Mouse (Mus musculus): Measurements from ENCODE around the gene St6gal1.

The St6gal1 gene

DNA sequence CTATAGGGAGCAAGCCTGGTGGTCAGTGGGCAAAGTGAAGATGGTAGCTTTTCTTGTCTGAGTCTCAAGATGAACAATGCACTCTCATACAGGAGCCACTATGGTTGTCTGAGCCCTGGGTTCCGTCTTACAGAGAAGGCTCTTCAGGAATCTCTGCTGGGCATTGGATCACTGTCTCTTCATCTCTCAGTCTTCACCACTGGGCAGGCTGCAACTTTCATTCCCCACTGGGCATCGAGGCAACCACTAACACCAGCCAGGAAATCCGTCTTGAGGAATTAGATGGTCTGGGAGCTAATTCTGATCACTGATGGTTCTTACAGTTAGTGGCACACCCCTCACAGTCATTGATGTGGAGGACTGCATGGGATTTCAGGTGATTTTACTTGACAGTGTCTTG is 73.9 kb downstream of the St6gal1 start:
- no peak for DNase-seq (ENCODE audit: low spot score in 2 of 2)

DNA sequence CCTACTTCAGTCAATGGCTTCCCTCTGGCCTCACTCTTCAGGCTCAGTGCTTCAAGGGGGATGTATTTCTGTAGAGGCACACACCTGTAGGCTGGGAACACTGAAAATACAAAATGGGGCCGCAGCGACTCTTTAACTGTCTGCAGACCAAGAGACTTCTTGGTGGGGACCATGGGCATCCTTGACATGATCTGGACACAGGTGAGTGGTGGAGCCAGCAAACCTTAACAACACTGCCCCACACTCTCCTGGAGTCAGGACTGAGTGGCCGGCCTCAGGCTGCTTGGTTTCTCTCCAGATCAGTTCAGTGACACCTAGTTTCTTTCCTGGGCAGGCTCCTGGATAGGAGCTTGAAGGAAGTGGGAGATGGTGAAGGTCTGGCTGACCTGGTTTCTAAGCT is 74.4 kb downstream of the St6gal1 start:
- no peak for DNase-seq (ENCODE audit: low spot score in 2 of 2)

DNA sequence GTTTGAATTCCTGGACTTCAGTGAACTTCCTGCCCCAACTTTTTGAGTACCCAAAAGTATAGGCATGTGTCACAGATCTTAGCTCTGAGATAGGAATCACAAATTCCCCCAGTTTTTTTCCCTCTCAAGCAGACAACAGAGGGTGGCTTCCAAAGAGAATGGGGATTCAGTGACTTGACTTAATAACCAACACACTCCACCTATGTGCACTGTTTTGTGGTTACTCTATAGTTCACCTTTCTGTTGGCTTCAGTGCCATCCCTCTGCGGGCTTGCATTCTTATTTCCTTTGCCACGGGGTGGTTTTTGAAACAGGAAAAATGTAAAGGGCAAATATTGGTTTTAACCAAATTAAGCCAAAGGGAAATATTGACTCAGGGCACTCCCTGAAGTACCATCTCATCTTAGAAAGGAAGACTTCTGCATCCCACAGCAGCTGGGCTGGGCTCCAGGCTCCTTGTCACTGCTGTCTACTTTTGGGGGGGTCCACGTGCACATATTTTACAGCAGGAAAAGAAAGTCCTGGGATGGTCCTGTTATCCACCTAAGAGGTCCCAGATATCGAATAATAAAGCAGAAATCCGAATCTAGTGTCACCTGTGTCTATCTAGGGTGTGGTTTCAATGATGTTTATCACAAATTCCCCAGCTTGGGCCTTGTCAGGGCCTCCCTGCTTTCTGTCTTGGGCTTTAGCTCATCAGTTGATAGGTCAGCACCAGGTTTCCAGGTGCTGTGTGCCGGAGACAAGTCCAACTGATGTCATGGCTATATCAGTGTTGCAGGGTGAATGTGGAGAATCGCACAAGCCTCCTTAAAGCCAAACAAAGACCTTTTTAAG is 75.6 kb downstream of the St6gal1 start:
- DNase-seq (ENCODE audit: low spot score in 2 of 2), result no peak

DNA sequence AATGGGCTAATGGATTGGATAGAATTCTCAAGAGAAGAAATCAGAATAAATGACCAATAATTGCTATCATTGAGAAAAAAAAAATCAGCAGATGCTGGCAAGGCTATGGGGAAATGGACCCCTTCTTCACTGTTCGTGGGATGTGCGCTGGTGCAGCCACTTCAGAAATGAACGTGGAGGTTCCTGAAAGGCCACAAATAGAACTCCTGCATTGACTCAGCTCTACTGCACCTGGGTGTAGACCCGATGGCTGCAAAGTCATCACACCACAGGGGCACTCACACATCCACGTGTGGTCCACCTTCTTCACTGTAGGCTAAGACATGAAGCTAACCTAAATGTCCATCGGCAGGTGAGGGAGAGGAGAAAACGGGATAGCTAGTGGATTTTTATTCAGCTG is 77.2 kb downstream of the St6gal1 start:
- DNase-seq (ENCODE audit: low spot score in 2 of 2), result no peak

DNA sequence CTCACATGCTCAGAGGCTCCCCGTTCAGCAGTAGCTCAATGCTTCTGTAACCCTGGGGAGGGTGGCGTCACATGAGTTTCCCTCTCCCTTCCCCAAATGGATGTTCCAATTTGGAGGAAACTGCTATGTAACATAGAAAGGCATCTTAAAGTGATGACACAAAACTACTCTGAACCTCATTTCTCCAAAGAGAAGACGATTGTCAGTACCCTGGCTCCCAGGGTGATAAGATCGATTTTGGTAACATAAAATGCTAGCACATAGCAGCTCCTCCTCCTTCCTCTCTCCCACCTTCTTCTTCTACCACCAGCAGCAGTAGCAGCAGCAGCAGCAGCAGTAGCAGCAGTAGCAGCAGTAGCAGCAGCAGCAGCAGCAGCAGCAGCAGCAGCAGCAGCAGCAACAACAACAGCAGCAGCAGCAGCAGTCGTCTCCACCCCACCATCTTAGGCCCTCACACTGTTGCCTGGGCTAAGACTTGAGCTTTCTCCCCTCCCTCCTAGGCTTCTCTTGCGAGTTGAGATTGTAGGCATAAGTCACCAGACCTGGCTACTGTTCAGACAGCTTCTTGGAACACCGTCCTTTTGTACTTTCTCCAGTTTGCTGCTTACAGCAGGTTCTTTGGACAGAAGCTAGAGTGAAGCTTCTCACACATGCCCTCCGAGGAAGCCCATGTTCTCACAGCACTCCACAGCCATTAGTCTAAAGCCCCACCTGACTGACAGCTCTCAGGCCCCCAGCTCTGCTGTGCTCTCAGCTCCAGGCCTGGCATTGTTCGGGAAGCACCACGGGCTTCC is 81.5 kb downstream of the St6gal1 start:
- DNase-seq (ENCODE audit: low spot score in 2 of 2), result no peak

DNA sequence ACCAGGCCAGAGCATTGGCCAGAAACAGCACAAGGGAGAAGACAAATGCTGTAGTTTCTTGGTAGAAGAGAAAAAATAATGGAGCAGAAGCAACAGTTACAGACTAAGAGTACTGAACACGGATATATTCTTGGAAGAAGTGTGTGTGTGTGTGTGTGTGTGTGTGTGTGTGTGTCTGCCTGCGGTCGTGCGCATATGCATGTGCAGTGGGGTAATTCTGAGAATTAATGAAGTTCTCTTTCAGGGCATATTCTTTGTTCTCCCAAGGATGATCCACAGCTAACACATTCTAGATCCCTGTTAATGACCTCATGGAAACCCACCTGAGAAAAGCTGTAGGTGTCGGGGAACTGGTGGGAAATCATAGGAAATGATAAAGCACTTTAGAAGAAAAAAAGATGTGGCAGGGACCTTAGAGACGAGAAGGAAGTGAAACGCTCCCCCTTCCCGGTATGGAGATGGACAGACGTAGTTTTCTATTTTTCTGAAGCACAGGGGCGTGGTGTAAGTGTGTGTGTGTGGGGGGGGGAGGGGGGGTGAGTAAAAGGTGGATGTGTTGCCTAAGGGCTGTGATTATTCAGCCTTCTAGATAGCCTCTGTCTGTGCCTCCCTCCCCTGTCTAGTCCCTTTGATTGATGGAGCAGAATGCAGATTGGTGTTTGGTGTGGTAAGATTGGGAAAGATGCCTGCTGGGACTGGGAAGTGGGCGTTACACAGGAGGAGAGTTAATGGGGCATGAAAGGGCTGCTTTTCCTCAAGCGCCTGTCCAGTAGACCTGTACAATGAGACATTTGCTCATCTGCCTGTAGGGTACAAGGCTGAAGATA is 82.8 kb downstream of the St6gal1 start:
- DNase-seq (ENCODE audit: low spot score in 2 of 2), result no peak

DNA sequence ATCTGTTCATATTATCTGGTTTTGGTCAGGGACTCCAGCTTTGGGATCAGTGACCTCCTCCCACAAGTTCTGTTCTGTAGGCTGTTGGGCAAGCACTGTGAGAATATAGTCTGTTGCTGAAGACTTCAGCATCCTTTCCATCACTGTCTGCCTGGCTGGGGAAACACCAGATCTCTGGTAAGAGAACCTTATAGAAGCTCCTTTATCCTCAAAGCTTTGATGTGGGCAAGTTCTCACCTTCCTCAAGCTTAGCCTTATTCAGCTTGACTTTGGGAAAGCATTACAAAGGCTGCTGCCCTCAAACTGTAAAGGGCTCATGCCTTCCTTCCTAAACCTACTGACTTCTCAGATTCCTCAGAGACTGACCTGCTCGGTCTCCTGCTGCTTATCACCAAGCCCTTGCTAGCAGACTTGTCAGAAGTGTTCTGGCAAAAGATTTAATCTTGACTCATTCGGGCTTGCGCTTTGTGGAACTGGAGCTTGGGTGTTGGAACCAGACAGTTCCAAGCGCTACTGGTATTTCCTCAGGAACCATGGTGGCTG is 83.5 kb downstream of the St6gal1 start:
- DNase-seq (ENCODE audit: low spot score in 2 of 2), result no peak

DNA sequence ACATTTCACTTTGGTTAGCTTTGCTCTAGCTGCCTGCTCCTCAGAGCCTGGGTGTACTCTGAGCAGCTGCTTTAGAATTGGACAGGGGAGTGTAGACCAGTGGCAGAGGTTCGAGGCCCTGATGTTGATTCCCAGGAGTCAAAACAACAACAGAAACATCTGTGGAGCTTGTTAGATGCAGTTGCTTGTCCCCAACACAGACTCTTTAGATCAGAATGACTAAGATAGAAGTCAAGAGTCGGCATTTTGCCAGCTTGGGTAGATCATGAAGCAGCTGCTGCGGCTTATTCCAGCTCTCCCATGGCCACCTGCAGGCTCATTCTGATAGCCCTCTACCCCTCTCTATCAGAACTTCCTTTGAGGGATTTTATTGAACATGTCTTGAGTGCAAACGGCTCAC is 84.5 kb downstream of the St6gal1 start:
- DNase-seq (ENCODE audit: low spot score in 2 of 2), result no peak

DNA sequence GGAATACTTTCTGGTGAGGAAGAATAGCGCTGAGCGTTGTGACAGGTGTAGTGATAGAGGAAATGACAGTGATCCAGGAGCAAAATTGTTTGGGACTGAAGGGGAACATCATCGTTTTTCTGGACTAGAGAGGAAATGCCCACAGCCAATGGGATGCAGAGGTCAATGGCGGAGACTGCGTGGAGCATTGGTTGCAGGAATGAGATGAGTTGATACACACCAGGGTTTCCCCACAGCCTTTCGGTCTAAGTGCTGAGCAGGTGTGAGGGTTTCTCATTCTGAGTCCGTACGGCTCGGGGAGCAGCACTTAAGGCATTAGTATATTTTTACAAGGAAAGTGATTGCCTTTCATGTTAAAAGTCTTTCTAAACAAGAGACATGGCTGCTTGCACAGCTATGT is 88.1 kb downstream of the St6gal1 start:
- DNase-seq (ENCODE audit: low spot score in 2 of 2), result no peak

DNA sequence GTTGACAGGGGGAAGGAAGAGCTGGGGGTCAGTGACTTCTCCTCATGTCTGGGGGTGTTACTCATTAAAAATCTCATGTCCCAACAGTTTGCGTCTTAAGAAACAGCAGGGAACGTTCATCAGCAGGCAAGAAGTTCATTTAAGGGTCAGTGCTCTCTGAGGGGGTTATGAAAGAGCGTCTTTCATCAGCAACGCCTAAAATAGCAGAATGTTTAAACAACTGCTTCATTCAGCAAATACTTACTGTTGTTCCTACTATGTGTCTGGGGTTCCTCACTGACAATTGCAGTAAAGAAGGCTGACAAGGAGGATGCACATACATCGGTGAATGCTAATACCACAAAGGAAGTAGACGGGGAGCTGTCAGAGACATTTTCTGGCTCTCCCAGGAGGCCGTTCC is 90.2 kb downstream of the St6gal1 start:
- peak; percentile 50 to 80 for DNase-seq (ENCODE audit: low spot score in 2 of 2)

DNA sequence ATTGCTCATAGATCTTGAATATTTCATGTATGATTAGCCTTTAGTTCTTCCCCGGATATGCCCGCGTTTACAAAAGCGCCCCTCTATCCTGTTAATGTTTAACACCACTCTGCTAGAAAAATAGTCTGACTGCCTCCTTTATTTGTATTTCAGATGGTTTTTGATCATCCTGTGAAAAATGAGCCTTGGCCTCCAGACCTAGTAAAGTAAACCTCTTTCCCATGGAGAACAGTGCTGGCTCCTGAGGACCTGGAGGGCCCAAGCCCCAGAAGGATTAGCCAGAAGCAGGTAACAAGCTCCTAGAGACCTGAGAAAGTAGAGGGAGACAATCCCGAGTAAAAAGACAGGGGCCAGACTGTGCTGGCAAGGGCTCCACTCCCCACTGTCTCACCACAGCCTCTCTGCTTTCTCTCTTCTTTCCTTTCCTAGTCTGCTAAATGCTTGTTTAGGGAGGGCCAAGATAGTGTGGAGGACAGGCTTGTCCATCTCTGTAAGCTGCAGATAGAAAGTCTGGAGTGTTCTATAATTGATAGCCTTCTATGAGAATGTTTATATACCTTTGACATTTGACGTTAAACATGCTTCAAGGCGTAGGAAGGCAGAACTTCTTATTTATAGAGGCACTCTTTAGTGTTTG is 93.0 kb downstream of the St6gal1 start:
- no peak for DNase-seq (ENCODE audit: low spot score in 2 of 2)

DNA sequence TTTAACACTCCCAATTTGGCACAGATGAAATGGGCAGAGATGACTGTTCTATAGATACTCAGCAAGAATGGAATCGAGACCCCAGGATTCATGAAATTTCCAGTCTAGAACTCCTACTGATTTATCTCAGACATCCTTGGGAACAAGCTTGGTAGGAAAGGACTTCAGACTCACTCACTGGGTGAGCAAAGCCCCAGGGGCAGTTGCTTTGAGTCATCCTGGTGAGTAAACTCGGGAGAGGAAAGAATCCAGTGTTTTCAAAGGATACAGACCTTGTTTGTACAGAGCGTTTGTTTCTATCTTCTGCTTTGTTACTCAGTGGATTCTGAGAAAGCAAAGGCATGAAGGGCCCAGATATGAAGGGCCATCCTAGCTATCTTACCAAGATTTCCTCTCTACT is 95.5 kb downstream of the St6gal1 start:
- DNase-seq (ENCODE audit: low spot score in 2 of 2), result no peak

DNA sequence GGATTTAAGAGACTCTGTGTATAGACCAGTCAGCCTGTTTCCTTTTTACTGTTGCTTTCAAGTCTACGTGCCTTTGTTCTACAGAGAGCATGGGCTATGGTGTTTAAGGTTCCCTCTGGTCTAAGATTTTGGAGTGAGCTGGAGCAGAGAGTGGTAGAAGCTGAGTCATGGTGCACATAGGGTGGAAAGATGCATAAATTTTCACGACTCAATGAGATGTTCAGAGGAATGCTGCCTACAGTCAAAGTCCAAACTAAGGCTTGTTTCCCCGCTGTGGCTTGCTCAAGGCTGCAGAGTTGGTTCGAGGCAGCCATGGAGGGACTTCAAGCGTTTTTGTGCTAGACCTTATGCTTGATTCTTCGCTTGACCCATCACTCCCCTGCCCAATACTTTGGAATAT is 96.0 kb downstream of the St6gal1 start:
- DNase-seq (ENCODE audit: low spot score in 2 of 2), result no peak

DNA sequence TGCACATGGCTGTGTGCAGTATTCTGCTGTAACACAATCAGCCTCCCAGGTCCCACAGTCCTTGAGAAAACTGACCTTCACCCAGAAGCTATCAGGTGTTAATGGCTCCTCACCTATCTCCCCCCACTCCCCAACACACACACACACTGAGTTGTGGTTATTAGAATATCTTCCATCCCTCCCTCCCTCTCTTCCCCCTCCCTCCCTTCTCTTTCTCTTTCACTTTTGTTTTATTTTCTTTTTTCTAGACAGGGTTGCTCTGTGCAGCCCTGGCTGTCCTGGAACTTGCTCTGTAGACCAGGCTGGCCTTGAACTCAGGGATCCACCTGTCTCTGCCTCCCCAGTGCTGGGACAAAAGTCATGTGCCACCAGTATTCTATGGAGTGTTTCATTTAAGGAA is 97.9 kb downstream of the St6gal1 start:
- no peak for DNase-seq (ENCODE audit: low spot score in 2 of 2)

DNA sequence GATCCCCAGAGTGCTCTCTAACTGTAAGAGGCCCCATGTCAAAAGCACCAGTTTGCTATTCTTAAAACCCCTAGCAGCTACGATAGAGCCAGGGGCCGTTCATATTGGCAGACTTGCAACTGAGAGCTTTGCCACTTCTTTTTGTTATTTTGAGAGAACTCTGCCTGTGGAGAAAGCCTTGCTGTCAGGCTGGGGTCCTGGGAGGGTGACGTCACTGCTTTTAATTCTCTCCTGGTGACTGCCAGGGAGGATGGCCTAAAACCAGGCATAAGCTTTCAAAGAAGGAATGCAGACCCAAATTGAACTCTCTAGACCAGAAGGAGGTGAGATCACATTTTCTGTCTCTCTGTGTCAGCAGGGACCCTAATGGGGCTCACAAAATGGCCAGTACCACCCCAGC is 99.4 kb downstream of the St6gal1 start:
- DNase-seq (ENCODE audit: low spot score in 2 of 2), result no peak

DNA sequence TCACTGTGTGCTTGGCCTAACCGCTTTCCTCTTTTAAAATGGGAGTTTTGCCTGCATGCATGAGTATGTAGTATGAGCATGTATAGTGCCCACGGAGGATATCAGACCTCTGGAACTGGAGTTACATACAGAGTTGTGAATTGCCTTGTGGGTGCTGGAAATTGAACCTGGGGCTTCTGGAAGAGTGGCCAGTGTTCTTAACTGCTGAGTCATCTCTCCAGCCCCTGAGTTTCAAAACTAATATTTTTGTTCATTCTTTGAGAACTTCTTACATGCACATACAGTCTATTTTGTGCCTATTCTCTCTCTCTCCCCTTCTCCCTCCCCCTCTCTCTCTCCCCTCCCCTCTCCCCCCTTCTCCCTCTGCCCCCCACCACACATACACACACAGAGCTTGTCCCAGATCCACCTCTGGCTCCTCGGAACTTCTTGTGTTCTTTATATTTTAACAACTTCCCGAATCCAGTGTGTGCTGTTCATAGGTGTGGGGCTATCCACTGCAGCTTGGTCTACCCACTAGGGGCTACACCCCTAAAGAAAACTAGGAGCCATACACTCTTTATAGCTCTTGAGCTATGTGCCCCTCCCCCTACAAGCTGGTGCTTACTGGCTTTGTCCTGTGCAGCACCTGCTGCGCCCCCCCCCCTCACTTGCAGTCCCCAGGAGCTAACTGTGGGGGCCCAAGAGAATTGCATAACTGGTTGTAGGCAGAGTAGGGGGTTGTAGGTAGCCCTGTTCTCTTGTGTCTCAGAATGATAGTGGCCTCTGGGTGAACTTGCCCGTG is 100.5 kb downstream of the St6gal1 start:
- no peak for DNase-seq (ENCODE audit: low spot score in 2 of 2)

DNA sequence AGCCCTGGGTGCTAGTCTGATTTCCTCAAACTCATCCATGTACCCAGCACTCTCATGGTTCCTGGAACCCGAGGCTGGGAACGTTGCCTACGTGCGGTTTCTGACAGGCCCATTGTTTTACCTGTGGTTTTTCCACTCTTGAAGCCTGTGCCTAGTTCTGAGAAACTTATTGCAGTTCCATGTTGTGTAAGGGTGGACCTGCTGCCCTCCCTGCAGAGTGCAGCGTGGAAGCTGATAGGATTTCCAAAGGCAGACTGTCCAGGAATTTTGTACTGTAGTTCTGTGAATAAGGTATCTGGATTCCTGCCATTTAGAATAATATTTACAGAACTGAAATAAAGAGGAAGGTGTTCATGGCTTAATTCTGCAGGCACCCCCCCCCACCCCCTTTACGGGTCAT is 102.1 kb downstream of the St6gal1 start:
- no peak for DNase-seq (ENCODE audit: low spot score in 2 of 2)

DNA sequence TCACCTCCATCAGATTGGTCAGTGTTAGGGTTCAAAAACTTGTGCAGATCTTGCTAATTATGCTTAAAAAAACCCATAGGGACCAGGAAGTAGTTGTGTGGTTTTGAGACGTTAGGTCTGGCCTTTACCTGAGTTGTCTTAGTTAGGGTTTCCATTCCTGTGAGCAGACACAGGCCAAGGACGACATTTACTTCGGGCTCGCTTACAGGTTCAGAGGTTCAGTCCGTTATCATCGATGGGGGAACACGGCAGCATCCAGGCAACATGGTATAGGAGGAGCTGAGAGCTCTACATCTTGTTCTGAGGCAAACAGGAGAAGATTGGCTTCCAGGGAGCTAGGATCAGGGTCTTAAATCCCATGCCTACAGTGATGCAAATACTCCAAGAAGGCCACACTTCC is 102.7 kb downstream of the St6gal1 start:
- no peak for DNase-seq (ENCODE audit: low spot score in 2 of 2)

DNA sequence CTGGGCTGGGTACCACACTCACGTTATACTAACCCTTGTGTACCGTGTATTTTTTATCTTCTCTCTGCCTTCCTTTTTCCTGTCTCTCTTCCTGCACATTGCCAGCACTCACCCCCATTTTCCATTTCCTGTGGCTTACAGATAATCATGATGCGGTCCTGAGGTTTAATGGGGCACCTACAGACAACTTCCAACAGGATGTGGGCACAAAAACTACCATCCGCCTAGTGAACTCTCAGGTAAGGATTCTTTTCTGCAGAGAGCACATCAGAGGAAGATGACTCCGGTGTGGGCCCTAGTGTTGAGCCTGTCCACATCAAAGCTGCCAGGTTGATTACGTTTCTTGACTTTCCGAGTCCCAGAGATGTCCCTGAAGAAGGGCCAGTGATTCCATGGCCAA is 103.7 kb downstream of the St6gal1 start:
- DNase-seq (ENCODE audit: low spot score in 2 of 2), result no peak

DNA sequence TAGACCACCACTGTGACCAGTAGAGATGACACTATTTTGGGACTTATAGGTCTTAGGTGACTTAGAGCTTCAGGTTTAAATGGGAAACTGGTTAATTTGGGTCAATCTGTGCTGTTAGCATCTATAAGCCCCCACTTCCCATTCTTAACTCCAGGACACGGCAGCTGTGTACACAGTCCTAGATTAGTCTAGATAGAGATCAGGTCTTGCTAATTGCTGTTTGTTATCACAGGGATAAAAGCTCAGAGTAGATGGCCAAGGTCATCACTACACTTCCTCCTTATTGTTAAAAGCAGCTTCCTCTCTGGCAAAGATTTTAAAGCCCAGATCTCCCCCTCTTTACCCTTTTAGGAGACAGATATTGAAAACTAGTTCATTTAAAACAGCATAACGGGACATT is 107.6 kb downstream of the St6gal1 start:
- DNase-seq (ENCODE audit: low spot score in 2 of 2), result peak in 1 of 2 experiments; percentile 48

DNA sequence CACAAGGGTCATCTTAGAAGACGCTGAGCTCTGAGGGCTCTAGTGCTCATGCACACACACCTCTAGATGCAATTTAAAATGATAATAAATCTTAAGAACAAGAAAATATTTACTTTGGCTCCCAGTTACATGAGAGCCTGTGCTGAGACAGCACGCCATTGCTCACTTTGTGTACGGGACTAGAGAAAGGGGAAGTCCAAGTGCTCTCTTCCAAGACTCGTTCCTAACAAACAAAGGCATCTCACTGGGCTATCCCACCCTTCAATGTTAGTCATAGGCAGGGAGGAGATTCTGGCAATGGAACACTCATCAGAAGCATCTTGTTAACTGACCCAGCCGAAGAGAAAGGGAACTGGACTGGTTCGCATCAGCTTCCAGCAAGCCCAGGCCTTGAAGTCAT is 108.1 kb downstream of the St6gal1 start:
- DNase-seq (ENCODE audit: low spot score in 2 of 2), result peak; percentile 51 to 75

Data from heart, adult 9 months (tissue).